Mouse (Mus musculus) kidney, embryonic 16.5 days (tissue): ENCODE data around the gene Pygm. TPM values are rescaled to one million over a fixed set of nuclear protein-coding genes. Genes with fewer than 3 reads are reported as not detected.

ENCODE experiments used
- ATAC-seq: fragments of 200-750 bp; cut with Nextera tagmentation; 2 replicates; pipeline ENCODE4 v1.8.0; 2017; ENCODE audit warnings: moderate TSS enrichment; ENCODE audit not compliant: low FRiP score, low TSS enrichment
- H3K27ac ChIP-seq: fragments of 300-500 bp; sonication (generic); 2 replicates; pipeline ENCODE4 v1.5.1; 2014; ENCODE audit warnings: low read length
- H3K27me3 ChIP-seq: fragments of 300-500 bp; sonication (generic); 2 replicates; pipeline ENCODE4 v1.6.1; 2014; ENCODE audit warnings: low read length, control low read depth, mixed read lengths; ENCODE audit not compliant: insufficient read depth
- H3K36me3 ChIP-seq: fragments of 300-500 bp; sonication (generic); 2 replicates; pipeline ENCODE4 v1.6.1; 2014; ENCODE audit warnings: low read length, control low read depth, mixed read lengths; ENCODE audit not compliant: insufficient read depth
- H3K4me1 ChIP-seq: fragments of 300-500 bp; sonication (generic); 2 replicates; pipeline ENCODE4 v1.6.1; 2014; ENCODE audit warnings: low read length, control low read depth, mixed read lengths; ENCODE audit not compliant: insufficient read depth
- H3K4me2 ChIP-seq: fragments of 300-500 bp; sonication (generic); replicated peaks from 2 replicates; pipeline ENCODE4 v1.6.1; 2014; ENCODE audit warnings: low read depth, low read length
- H3K4me3 ChIP-seq: fragments of 300-500 bp; sonication (generic); 2 replicates; pipeline ENCODE4 v1.5.1; 2014; ENCODE audit warnings: mild to moderate bottlenecking, low read length
- H3K9ac ChIP-seq: fragments of 300-500 bp; sonication (generic); replicated peaks from 2 replicates; pipeline ENCODE4 v1.6.1; 2014; ENCODE audit warnings: low read length
- H3K9me3 ChIP-seq: fragments of 300-500 bp; sonication (generic); 2 replicates; pipeline ENCODE4 v1.6.1; 2016; ENCODE audit warnings: low read length, control low read depth
- WGBS: fragments of 180-500 bp; shearing (Covaris S2); extraction: QIAGEN DNeasy Blood & Tissue Kit; methylation state at CpG from one replicate; pipeline ENCODE4 v1.1.7; 2014; 5-methylcytosine and 5-hydroxymethylcytosine counted together
- polyA plus RNA-seq: library from polyadenylated mRNA; unstranded; fragments of >200 nt; fragmentation: Nextera tagmentation; extraction: Ambion mirVana; gene quantifications from 2 replicates; pipeline ENCODE4 v1.2.1, GENCODE M21; 2015

Gene Pygm
- polyA plus RNA-seq, 1 experiment from 2014 or later: 38.3 TPM

- ATAC-seq: peak; percentile 49
- Histone ChIP-seq H3K27ac (no peak overlapping the region), H3K4me3 (no peak overlapping the region), H3K36me3 (peaks cover 87% of the 10 kb centered on the region), H3K9me3 (no peaks in the 10 kb centered on the region), H3K27me3 (no peaks in the 10 kb centered on the region), H3K9ac (no peak overlapping the region), H3K4me2 (no peak overlapping the region), H3K4me1 (no peaks in the 10 kb centered on the region)
- WGBS: 68% methylated on average over 12 of the region's 12 CpGs
Observed at GRCm38 (mm10) chr19:6373539-6374400, 10.4 kb upstream of the Pygm start.

DNA sequence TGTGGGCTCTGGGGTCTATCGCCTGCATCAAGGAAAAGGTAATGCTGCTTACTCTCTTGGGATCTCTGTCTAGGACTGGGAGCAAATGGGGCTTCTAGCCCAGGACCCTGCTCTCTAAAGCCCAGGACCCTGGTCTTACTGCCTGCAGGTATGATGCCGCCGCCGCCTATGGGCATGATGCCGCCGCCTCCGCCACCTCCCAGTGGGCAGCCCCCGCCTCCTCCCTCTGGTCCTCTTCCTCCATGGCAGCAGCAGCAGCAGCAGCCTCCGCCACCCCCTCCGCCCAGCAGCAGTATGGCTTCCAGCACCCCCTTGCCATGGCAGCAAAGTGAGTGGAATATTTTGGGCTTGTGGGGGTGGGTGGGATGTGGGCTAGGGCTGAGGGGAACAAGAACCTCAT lies 9.6 kb upstream of the Pygm start:
- 0 out of 2 replicates have a peak, but pooled peaks have one; percentile 5 for ATAC-seq
- 96% methylated on average over 9 of the region's 10 CpGs for WGBS

DNA sequence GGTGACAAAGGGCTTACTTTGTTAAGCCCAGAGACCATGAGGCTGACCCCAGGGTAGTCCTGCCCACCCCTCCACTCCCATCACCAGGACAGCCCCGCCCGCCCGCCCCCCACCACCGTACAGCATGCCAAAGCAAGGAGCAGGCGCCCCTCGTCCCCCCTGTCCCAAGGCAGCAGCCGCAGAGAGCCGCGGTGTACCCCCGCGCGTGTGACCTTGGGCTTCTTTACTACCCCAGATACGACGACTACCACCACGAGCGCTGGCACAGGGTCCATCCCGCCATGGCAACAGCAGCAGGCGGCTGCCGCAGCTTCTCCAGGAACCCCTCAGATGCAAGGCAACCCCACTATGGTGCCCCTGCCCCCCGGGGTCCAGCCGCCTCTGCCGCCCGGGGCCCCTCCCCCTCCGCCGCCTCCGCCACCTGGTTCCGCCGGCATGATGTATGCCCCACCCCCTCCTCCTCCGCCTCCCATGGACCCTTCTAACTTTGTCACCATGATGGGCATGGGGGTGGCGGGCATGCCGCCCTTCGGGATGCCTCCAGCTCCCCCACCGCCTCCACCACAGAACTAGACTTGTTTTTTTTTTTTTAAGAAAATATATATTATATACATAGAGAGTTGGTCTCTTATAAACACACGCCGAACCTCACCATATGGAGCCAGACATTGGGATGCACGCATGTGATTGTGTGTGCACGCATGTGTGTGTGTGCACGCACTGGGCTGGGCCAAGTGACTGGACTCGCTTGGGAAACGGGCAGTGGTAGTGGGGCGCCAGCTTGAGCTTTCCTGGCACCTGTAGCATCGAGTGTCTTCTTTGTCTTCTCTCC lies 8.6 kb upstream of the Pygm start:
- H3K4me3 ChIP-seq: no peak overlapping the region
- no peaks in the 10 kb centered on the region for H3K27me3 ChIP-seq
- H3K4me1 ChIP-seq: no peaks in the 10 kb centered on the region
- no peaks in the 10 kb centered on the region for H3K9me3 ChIP-seq
- 89% methylated on average over 39 of the region's 42 CpGs for WGBS
- no peak overlapping the region for H3K4me2 ChIP-seq
- peaks cover 78% of the 10 kb centered on the region for H3K36me3 ChIP-seq
- no peak; the same call in 1 of the 2 replicates for ATAC-seq
- no peak overlapping the region for H3K27ac ChIP-seq
- H3K9ac ChIP-seq: no peak overlapping the region

More for the DNA sequence above, 9.6 kb upstream of the Pygm start:
- Histone ChIP-seq H3K36me3 (peaks cover 82% of the 10 kb centered on the region), H3K4me3 (no peak overlapping the region), H3K9me3 (no peaks in the 10 kb centered on the region), H3K9ac (no peak overlapping the region), H3K4me1 (no peaks in the 10 kb centered on the region), H3K4me2 (no peak overlapping the region), H3K27me3 (no peaks in the 10 kb centered on the region), H3K27ac (no peak overlapping the region)

DNA sequence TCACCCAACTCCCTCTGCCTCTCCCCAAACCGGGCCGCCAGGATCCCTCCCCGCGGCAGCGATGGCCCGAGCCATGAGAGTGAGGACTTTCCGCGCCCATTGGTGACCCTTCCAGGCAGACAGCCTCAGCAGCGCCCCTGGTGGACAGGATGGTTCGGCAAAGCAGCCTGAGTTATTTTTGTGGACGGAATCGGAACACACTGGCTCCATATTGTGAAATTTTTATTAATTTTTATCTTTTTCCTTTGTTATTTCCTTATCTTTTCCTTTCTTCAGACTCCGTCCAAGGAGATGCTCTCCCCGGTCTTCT lies 8.0 kb upstream of the Pygm start:
- Histone ChIP-seq H3K9ac (no peak overlapping the region), H3K4me1 (no peaks in the 10 kb centered on the region), H3K27ac (no peak overlapping the region), H3K4me2 (no peak overlapping the region), H3K36me3 (peaks cover 72% of the 10 kb centered on the region), H3K9me3 (no peaks in the 10 kb centered on the region), H3K27me3 (no peaks in the 10 kb centered on the region), H3K4me3 (no peak overlapping the region)
- no peak for ATAC-seq
- 83% methylated on average over 14 of the region's 14 CpGs for WGBS

DNA sequence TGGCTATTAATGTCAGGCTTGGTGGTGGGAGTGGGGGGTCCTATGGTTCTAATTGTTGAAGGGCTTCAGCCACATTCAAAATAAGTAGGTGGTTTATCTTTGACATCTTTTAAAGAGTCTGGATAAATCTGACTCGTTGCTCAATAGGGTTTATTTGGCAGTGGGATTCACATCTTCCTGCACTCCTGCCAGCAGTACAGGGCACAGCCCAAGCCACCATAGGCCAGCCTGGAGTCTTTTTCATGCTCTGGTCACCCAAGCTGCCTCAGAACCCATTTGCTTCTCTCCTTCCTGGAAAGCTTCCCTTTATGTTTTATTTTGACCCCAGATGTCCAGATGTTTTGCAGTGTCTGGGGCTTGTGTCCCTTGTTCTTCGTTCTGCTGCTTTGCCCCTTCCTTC lies 7.6 kb upstream of the Pygm start:
- Histone ChIP-seq H3K9ac (no peak overlapping the region), H3K27me3 (no peaks in the 10 kb centered on the region), H3K36me3 (peaks cover 68% of the 10 kb centered on the region), H3K4me2 (no peak overlapping the region), H3K4me1 (no peaks in the 10 kb centered on the region), H3K4me3 (no peak overlapping the region), H3K27ac (no peak overlapping the region), H3K9me3 (no peaks in the 10 kb centered on the region)
- 80% methylated on average over 2 of the region's 2 CpGs for WGBS
- ATAC-seq: no peak

DNA sequence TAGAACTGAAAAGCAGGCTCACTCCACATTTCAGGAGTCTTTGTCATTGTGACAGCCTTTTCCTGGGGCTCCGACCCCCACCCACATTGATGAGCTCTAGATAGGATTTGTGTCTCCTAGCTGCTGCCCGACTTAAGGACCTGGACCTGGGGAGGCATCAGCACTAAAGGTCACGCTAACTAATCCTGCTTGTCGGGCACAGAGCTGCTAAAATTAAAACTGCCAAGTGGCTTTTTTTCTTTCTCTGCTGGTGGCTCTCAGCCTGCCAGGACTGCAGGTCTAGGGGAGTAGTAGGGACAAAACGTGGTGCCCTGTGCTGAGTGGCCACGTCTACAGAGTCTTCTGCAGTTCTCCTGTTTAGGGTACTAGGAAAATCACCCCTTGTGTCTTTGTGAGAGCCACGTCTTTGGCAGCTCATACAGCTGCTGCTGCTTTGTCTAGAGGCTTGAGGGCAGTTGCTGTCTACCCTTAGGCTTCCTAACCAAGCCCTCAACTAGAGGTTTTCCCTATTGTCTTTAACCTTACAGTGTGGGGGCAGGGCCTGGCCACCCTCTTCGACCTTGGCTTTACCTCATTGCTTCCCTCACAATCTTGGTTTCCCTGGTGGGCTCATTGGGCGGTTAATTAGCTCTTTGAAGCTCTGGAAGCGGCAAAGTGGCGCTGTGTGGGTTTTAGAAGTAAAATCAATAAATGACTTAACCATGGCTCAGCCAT lies 6.7 kb upstream of the Pygm start:
- WGBS: 71% methylated on average over 11 of the region's 11 CpGs
- H3K36me3 ChIP-seq: peaks cover 60% of the 10 kb centered on the region
- no peak for ATAC-seq

GRCm38 (mm10) chr19:6380411-6381166 lies 3.6 kb upstream of the Pygm start:
- Histone ChIP-seq H3K4me2 (no peak overlapping the region), H3K9ac (no peak overlapping the region), H3K4me1 (peaks cover 31% of the 10 kb centered on the region), H3K36me3 (peaks cover 31% of the 10 kb centered on the region), H3K4me3 (no peak overlapping the region), H3K9me3 (no peaks in the 10 kb centered on the region), H3K27me3 (no peaks in the 10 kb centered on the region), H3K27ac (no peak overlapping the region)
- 91% methylated on average over 9 of the region's 9 CpGs for WGBS
- no peak for ATAC-seq

More for the DNA sequence above, 6.7 kb upstream of the Pygm start:
- no peaks in the 10 kb centered on the region for H3K9me3 ChIP-seq
- no peaks in the 10 kb centered on the region; the same call in 1 of the 2 replicates for H3K4me1 ChIP-seq
- no peak overlapping the region for H3K27ac ChIP-seq
- no peaks in the 10 kb centered on the region for H3K27me3 ChIP-seq
- no peak overlapping the region for H3K4me2 ChIP-seq
- no peak overlapping the region for H3K4me3 ChIP-seq
- no peak overlapping the region for H3K9ac ChIP-seq

GRCm38 (mm10) chr19:6381238-6381637 lies 3.0 kb upstream of the Pygm start:
- WGBS: 94% methylated on average over 5 of the region's 5 CpGs
- Histone ChIP-seq H3K36me3 (peaks cover 24% of the 10 kb centered on the region), H3K4me2 (no peak overlapping the region), H3K9me3 (no peaks in the 10 kb centered on the region), H3K4me1 (peaks cover 37% of the 10 kb centered on the region), H3K27me3 (no peaks in the 10 kb centered on the region), H3K9ac (no peak overlapping the region), H3K4me3 (no peak overlapping the region), H3K27ac (no peak overlapping the region)
- no peak for ATAC-seq

DNA sequence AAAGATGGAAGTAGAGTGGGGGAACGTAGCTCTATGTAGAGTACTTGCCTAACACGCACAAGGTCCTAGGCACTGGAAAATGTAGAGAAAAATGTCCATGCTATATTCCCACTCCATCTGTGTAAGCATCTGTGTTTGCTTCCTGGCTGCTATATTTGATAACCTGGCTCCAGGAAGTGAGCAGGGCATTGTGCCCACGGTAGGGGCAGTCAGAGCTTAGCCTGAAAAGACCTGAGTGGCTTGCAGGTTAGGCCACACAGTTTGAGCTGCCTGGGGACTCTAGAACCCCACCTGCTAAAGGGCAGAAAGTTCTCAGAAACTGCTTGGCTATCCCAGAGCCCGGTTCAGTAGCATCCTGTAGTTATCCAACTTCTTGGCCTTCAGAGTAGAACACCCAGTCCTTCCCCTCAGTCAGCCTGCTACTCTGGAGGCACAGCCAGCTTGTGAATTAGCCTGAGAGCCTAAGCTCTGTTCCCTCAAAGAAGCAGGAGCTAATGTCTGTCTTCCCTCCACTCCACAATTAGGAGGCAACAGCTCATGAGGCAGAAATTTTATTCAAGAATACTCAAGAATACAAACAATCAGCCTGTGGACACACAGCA lies 1.8 kb upstream of the Pygm start:
- H3K36me3 ChIP-seq: peaks cover 12% of the 10 kb centered on the region
- H3K4me2 ChIP-seq: no peak overlapping the region
- WGBS: 73% methylated on average over 4 of the region's 4 CpGs
- peaks cover 45% of the 10 kb centered on the region for H3K4me1 ChIP-seq
- H3K4me3 ChIP-seq: no peak overlapping the region
- H3K27ac ChIP-seq: peak overlapping the region; percentile 9; the same call in 1 of the 2 replicates
- H3K9me3 ChIP-seq: no peaks in the 10 kb centered on the region
- no peaks in the 10 kb centered on the region for H3K27me3 ChIP-seq
- ATAC-seq: no peak
- H3K9ac ChIP-seq: no peak overlapping the region
